Mouse (Mus musculus) liver, embryonic 13.5 days (tissue): ENCODE results near the gene F3. TPM values are rescaled to one million over a fixed set of nuclear protein-coding genes. Genes with fewer than 3 reads are reported as not detected.

ENCODE experiments used
- ATAC-seq: fragments of 200-750 bp; cut with Nextera tagmentation; 2 replicates; pipeline ENCODE4 v1.8.0; 2017; ENCODE audit warnings: low read depth, mild to moderate bottlenecking, moderate number of reproducible peaks, moderate library complexity
- DNase-seq: peaks from one replicate; pipeline ENCODE4 v3.0.0; 2022
- H3K27ac ChIP-seq: fragments of 300-500 bp; sonication (generic); 2 replicates; pipeline ENCODE4 v1.5.1; 2015; ENCODE audit warnings: moderate library complexity, mild to moderate bottlenecking, inconsistent platforms
- H3K27me3 ChIP-seq: fragments of 300-500 bp; sonication (generic); 2 replicates; pipeline ENCODE4 v1.6.1; 2015; ENCODE audit warnings: mild to moderate bottlenecking, inconsistent platforms
- H3K36me3 ChIP-seq: fragments of 300-500 bp; sonication (generic); 2 replicates; pipeline ENCODE4 v1.6.1; 2015; ENCODE audit warnings: mild to moderate bottlenecking, inconsistent platforms
- H3K4me1 ChIP-seq: fragments of 300-500 bp; sonication (generic); replicated peaks from 2 replicates; pipeline ENCODE4 v1.6.1; 2015; ENCODE audit warnings: inconsistent platforms
- H3K4me2 ChIP-seq: fragments of 300-500 bp; sonication (generic); 2 replicates; pipeline ENCODE4 v1.6.1; 2015; ENCODE audit warnings: inconsistent platforms, mild to moderate bottlenecking, moderate library complexity
- H3K4me3 ChIP-seq: fragments of 300-500 bp; sonication (generic); replicated peaks from 2 replicates; pipeline ENCODE4 v1.5.1; 2015; ENCODE audit warnings: mild to moderate bottlenecking, inconsistent platforms
- H3K9ac ChIP-seq: fragments of 300-500 bp; sonication (generic); 2 replicates; pipeline ENCODE4 v1.6.1; 2015; ENCODE audit warnings: mild to moderate bottlenecking, inconsistent platforms
- H3K9me3 ChIP-seq: fragments of 300-500 bp; sonication (generic); replicated peaks from 2 replicates; pipeline ENCODE4 v1.6.1; 2016; ENCODE audit warnings: inconsistent platforms
- WGBS: fragments of 180-500 bp; shearing (Covaris S2); methylation state at CpG from one replicate; pipeline ENCODE4 v1.1.7; 2015; ENCODE audit not compliant: insufficient replicate concordance; 5-methylcytosine and 5-hydroxymethylcytosine counted together
- polyA plus RNA-seq: library from polyadenylated mRNA; unstranded; fragments of >200 nt; fragmentation: Nextera tagmentation; extraction: Ambion mirVana; gene quantifications from 2 replicates; pipeline ENCODE4 v1.2.1, GENCODE M21; 2015

F3 gene
- polyA plus RNA-seq, 1 experiment from 2014 or later: 0.52 TPM

DNA sequence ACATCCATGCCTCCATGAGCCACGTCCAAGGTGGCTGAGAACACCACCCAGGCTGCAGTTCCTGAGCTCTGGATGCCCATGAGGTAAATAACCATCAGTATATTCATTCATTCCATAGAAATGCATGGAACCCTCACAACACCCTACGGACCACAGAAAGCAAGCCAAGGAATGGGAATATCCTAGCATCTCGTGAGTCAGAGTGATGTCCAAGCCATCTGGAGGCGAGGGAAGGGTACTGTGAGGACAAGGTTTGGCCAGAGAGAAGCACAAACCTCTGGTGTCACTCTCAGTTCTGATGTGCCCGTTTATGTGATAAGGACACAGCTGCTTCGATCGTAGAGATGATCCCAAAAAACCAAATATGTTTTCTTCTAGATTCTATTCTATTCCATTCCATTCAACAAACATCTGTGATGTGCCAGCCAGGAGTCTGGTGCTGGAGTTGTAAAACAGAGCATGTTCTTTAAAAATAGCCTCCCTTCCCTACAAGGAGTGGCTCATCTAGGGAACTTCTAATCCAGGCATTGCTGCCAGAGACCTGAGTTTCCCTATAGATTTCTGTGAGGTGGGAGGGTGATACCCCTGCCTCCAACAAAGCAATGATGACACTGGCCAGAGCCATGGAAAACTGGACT, 12.3 kb upstream of the F3 start:
- H3K27ac ChIP-seq: no peak overlapping the region
- no peaks in the 10 kb centered on the region for H3K27me3 ChIP-seq

DNA sequence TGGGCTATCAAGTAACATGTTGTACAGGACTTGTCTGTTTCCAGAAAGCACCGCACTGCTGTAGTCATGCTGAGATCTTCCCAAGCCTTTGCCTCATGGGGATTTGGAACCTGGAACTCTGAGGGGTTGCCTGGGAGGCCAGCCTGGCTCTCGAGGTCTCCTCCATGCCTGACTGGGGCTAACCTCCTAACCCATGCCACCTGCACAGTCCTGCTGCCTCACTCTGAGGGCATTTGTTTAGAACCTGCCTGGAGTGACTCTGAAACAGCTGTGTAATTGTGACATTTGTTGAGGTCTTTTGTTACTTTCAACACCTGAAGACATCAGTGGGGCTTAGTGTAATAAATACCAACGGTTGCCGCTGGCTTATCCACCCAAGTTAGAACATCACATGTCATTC, 11.1 kb upstream of the F3 start:
- ATAC-seq: no peak
- Histone ChIP-seq H3K27ac (no peak overlapping the region), H3K36me3 (no peaks in the 10 kb centered on the region), H3K4me3 (no peak overlapping the region), H3K9ac (no peak overlapping the region), H3K4me1 (no peaks in the 10 kb centered on the region), H3K9me3 (no peaks in the 10 kb centered on the region), H3K27me3 (no peaks in the 10 kb centered on the region), H3K4me2 (no peak overlapping the region)
- DNase-seq: no peak
- WGBS: 65% methylated on average over 4 of the region's 4 CpGs

More for the DNA sequence above, 12.3 kb upstream of the F3 start:
- 60% methylated on average over 7 of the region's 7 CpGs for WGBS
- no peaks in the 10 kb centered on the region for H3K4me1 ChIP-seq
- H3K4me3 ChIP-seq: no peak overlapping the region
- H3K36me3 ChIP-seq: no peaks in the 10 kb centered on the region
- no peaks in the 10 kb centered on the region for H3K9me3 ChIP-seq
- no peak overlapping the region for H3K4me2 ChIP-seq
- H3K9ac ChIP-seq: no peak overlapping the region
- DNase-seq (no peak), ATAC-seq (no peak)

DNA sequence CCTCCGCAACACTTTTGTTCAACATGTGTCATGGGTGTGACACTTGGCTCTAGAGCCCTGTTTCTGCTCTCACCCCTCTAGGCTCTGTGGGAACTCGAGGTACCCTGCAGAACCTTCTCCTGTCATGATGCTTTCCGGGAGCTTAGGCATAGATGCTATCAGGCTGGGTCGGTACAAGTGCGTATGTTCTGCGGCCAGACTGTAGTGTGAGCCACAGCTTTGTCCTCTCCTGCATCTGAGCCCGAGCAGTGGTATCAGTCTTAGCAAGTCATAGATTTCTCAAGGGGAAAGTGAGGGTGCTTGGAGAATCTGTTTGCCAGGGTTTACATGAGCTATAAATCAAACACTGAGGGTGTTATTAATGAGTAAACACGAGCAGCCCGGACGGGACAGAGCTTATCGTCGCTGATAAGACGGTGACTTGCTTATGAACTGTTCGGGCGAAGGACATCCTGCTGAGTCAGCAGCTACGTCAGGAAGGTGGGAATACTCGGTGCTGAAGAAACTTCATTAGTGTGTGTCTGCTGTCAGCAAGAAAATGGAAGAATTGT, 10.1 kb upstream of the F3 start:
- H3K4me3 ChIP-seq: no peak overlapping the region
- H3K36me3 ChIP-seq: no peaks in the 10 kb centered on the region
- H3K9ac ChIP-seq: no peak overlapping the region
- no peak overlapping the region for H3K27ac ChIP-seq
- no peaks in the 10 kb centered on the region for H3K4me1 ChIP-seq
- DNase-seq: no peak
- no peaks in the 10 kb centered on the region for H3K27me3 ChIP-seq
- no peaks in the 10 kb centered on the region for H3K9me3 ChIP-seq
- WGBS: 41% methylated on average over 17 of the region's 17 CpGs
- ATAC-seq: no peak
- no peak overlapping the region for H3K4me2 ChIP-seq

DNA sequence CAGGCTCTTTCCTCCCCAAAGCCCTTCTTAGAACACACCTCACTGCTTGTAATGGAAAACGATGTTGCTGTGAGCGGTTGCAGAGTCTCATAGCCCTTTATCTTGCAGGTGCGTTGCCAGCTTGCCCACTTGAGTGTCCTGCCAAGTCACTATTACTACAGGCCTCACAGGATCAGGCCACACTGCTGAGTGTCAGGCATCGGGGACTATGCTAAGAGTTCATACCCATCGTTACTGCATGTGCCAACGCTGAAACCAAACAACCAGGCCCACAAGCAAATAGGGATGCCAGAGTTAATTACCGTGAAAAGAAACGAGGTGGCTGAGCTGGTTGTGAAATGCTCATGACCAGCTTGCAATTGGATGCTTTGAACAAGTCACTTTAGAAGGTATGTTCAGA, 9.5 kb upstream of the F3 start:
- Histone ChIP-seq H3K27ac (no peak overlapping the region), H3K4me2 (no peak overlapping the region)
- 67% methylated on average over 8 of the region's 8 CpGs for WGBS

DNA sequence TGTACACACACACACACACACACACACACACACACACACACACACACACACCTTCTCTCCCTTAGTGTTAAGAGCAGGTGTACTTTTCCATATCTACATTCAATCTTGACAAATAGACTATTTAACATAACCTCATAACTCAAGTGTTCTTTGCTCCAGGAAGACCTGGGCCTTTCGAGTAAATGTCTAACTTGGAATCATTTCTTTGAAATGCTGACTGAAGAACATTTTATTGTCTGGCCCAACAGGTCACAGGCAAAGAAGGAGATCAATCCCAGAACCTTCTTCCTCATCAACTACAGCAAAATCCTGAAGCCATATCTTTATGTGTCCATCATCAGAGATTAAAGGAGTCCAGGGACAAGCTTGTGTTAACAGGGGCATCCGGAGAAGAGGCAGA, 8.9 kb upstream of the F3 start:
- no peak overlapping the region for H3K9ac ChIP-seq
- no peak overlapping the region for H3K27ac ChIP-seq
- no peaks in the 10 kb centered on the region for H3K27me3 ChIP-seq
- no peak overlapping the region for H3K4me2 ChIP-seq
- 75% methylated on average over 2 of the region's 2 CpGs for WGBS
- DNase-seq (no peak), ATAC-seq (no peak)
- no peak overlapping the region for H3K4me3 ChIP-seq
- H3K9me3 ChIP-seq: no peaks in the 10 kb centered on the region
- no peaks in the 10 kb centered on the region for H3K4me1 ChIP-seq
- no peaks in the 10 kb centered on the region for H3K36me3 ChIP-seq

More for the DNA sequence above, 9.5 kb upstream of the F3 start:
- ATAC-seq (no peak), DNase-seq (no peak)
- H3K36me3 ChIP-seq: no peaks in the 10 kb centered on the region
- no peaks in the 10 kb centered on the region for H3K27me3 ChIP-seq
- H3K4me3 ChIP-seq: no peak overlapping the region
- H3K9ac ChIP-seq: no peak overlapping the region
- no peaks in the 10 kb centered on the region for H3K9me3 ChIP-seq
- H3K4me1 ChIP-seq: no peaks in the 10 kb centered on the region

DNA sequence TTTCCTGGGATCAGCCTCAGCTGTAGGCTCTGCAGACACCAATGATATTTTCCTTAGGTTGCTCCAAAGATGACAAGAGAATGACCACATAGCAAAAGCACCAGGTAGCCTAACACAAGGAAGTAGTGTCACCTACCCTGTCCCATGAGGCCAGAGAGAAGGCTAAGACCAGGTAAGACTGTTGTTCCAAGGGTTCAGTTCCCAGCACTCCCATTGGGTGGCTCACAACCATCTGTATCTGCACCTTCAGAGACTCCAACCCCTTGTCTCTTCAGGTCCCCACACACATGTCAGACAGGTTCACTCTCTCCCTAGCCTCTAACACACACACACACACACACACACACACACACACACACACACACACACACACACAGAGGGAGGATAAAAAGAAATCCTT, 8.0 kb upstream of the F3 start:
- Histone ChIP-seq H3K9me3 (no peaks in the 10 kb centered on the region), H3K36me3 (no peaks in the 10 kb centered on the region), H3K9ac (no peak overlapping the region), H3K4me3 (no peak overlapping the region), H3K27ac (no peak overlapping the region), H3K4me2 (no peak overlapping the region), H3K27me3 (no peaks in the 10 kb centered on the region), H3K4me1 (no peaks in the 10 kb centered on the region)
- ATAC-seq (no peak), DNase-seq (no peak)

DNA sequence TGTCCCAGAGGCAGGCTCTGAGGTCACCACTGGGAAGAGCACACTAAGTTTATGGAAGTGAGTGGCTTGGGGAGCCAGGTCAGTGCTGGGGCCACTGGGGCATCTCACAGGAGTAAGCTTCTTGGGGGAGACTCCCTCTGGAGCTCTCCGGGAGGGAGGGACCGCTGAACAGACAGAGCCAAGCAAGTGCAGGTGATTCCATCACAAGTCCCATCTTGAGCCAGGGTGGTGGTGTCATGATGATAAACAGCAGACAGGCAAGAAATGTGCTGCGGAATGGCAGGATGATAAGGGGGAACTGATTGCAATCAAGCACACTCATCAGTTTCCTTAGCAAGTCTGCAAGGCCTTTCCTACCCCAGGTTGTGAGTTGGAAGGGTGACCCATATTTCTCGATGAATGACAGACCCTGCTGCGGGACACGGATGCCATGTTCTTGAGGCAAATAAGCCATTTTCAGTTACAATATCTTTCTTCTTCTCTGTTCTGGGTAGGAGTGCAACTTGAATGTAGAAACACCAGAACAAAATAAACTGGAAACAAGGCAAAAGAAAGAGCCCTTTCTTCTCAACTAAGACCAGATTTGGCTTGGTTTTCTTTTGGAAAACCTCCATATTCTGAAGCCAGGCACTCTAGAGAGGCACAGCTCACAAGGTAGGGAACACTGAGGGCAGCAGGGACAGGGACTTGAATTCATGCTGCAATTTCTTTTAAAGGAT, 7.4 kb upstream of the F3 start:
- no peak overlapping the region for H3K4me3 ChIP-seq

DNA sequence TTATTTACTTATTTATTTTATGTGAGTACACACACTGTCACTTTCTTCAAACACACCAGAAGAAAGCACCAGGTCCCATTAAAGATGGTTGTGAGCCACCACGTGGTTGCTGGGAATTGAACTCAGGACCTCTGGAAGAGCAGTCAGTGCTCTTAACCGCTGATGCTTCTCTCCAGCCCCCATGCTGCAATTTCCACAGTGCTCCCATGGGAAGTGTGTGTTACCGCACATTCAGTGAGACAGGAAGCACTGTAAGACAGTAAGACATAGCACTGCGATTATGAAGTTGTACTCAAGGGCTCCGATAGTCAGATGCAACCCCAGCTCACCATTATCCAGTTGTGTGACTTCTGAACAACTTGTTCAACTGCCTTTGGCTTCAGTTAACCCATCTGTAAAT, 6.9 kb upstream of the F3 start:
- Histone ChIP-seq H3K4me1 (0 out of 2 replicates have a peak, but pooled peaks cover 3% of the 10 kb centered on the region), H3K4me3 (no peak overlapping the region), H3K9ac (no peak overlapping the region), H3K9me3 (no peaks in the 10 kb centered on the region), H3K27me3 (peaks cover 4% of the 10 kb centered on the region), H3K36me3 (no peaks in the 10 kb centered on the region), H3K27ac (no peak overlapping the region), H3K4me2 (no peak overlapping the region)
- DNase-seq: no peak
- WGBS: 67% methylated on average over 5 of the region's 5 CpGs
- no peak for ATAC-seq

More for the DNA sequence above, 7.4 kb upstream of the F3 start:
- Histone ChIP-seq H3K27ac (no peak overlapping the region), H3K36me3 (no peaks in the 10 kb centered on the region), H3K9me3 (no peaks in the 10 kb centered on the region), H3K9ac (no peak overlapping the region), H3K4me2 (no peak overlapping the region), H3K27me3 (no peaks in the 10 kb centered on the region), H3K4me1 (no peaks in the 10 kb centered on the region)
- WGBS: 47% methylated on average over 6 of the region's 6 CpGs
- no peak for DNase-seq
- ATAC-seq: no peak

DNA sequence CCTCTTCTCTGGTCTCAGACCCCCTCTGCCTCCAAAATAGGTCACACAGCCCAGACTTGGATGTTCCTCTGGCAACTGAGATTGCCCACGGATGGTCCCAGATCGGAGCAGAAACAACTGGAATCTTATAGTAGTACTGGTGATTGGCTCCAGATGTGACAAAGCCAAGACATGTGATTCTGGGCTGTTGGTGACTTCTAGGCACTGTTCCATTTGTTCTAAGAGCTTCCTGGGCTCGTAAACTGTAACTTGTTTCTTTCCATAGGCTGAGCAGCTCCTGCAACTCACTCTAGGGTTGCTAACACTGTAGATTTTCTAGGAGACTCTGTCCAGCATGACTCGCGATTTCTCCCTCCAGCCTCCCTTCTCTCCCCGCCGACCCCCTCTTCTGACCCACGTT, 4.7 kb upstream of the F3 start:
- ATAC-seq (no peak), DNase-seq (no peak)
- H3K27ac ChIP-seq: no peak overlapping the region
- peaks cover 16% of the 10 kb centered on the region for H3K4me1 ChIP-seq
- H3K9me3 ChIP-seq: no peaks in the 10 kb centered on the region
- no peak overlapping the region for H3K4me2 ChIP-seq
- 66% methylated on average over 8 of the region's 8 CpGs for WGBS
- H3K36me3 ChIP-seq: no peaks in the 10 kb centered on the region
- peaks cover 26% of the 10 kb centered on the region for H3K27me3 ChIP-seq
- H3K9ac ChIP-seq: no peak overlapping the region
- no peak overlapping the region for H3K4me3 ChIP-seq

DNA sequence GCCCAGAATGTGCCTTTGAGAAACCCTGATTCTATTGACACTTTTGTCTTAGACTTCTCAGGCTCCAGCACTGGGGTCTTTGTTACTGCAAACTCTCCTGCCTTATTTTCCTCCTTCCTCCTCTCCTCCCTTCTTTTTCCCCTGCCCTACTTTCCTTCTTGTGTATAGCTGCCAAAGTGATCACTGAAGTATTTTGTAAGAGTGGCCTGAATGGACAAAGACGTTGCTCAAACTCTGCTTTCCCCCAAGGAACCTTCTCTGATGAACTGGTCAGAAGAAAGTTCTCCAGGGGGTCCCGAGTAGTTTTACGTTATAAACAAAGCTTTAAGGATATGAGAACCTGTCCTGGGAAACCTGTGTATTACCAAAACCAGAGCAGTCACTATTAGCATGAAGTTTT, 3.6 kb upstream of the F3 start:
- Histone ChIP-seq H3K4me3 (no peak overlapping the region), H3K4me1 (peaks cover 16% of the 10 kb centered on the region), H3K27ac (no peak overlapping the region), H3K9me3 (no peaks in the 10 kb centered on the region), H3K4me2 (no peak overlapping the region), H3K36me3 (no peaks in the 10 kb centered on the region), H3K27me3 (peaks cover 37% of the 10 kb centered on the region), H3K9ac (no peak overlapping the region)
- 52% methylated on average over 3 of the region's 3 CpGs for WGBS
- DNase-seq: no peak
- no peak for ATAC-seq

DNA sequence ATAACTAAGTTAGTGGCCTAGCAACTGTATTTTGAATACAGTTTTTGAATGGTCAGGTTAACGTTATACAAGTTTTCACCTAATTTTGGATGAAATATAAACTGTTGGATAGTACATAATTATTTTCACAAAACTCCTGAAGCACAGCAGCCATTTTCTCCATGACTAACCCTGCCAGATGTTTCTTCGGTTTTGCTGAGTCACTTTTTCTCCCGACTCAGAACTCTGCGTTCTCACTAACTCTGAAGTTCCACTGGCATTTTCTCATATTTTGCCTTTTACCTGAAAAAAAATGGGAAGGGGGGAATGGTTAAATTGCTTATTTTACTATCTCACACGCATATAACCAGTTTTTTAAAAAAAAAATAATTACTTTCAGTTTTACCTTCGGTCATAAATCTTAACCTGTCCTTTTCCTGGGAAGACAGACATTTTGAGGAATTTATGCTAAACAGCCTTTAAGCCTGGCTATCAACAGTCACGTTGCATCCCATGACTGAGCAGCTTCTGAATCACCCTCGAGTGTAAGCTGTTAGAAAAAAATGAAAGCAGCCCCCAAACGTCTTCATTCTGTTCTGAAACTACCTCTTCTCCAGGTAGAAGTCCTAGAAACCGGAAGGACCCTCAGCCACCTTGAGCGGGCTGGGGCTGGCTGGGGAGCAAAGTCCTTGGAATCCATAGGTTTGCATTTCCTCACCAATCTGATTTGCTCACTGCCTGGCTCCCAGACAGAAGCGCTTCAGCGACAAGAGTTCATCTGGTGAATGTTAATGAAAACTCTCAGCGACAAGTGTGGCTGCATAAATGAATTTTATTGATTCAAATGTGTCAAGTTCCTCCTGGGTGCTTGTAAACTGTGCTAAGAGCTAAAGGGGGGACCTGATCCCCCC, 2.3 kb upstream of the F3 start:
- H3K4me3 ChIP-seq: no peak overlapping the region
- ATAC-seq: no peak
- no peaks in the 10 kb centered on the region for H3K36me3 ChIP-seq
- peaks cover 43% of the 10 kb centered on the region for H3K27me3 ChIP-seq
- H3K4me2 ChIP-seq: peak overlapping the region; percentile 28
- no peak overlapping the region for H3K9ac ChIP-seq
- no peak for DNase-seq
- WGBS: 33% methylated on average over 14 of the region's 14 CpGs
- H3K9me3 ChIP-seq: no peaks in the 10 kb centered on the region
- H3K4me1 ChIP-seq: peaks cover 16% of the 10 kb centered on the region
- no peak overlapping the region for H3K27ac ChIP-seq
